Mouse (Mus musculus): ENCODE results near the gene Ercc6l2. TPM values are rescaled to one million over a fixed set of nuclear protein-coding genes. Genes with fewer than 3 reads are reported as not detected.
A peak's percentile ranks its signal among the peaks of the same experiment; 100 is the strongest.

Ercc6l2 gene
- 20.7 and 22.8 TPM in 2 replicates for total RNA-seq (2017)

GRCm38 (mm10) chr13:63814746-63815681, at the start of gene Ercc6l2:
Gene Ercc6l2 (plus strand): TSS chr13:63815240.
- ATAC-seq (ENCODE audit: extremely low read depth, insufficient number of reproducible peaks, low FRiP score, poor library complexity, severe bottlenecking), result peak; percentile 94

DNA sequence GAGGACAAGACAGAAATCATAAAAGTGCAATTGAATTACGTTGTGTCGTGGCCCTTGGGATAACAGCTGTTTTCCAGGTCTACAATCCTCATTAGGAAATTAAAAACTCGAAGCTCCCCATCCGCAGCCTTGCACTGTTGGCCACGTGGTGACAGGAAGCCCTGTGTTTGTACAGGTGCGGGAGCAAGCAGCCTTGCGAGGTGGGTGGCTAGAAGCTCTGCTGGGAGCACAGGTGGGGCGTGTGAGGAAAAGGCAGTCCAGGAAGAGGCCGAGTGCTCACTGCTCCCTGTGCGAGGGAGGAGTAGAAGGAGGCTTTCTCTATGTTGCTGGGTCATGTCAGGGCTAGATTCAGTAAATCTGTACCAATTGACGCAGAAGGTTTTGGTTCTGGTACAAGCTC, 49.0 kb upstream of the Ercc6l2 start:
- no peak for ATAC-seq (ENCODE audit: extremely low read depth, insufficient number of reproducible peaks, low FRiP score, poor library complexity, severe bottlenecking)

- ATAC-seq (ENCODE audit: extremely low read depth, insufficient number of reproducible peaks, low FRiP score, poor library complexity, severe bottlenecking), result no peak
Measured at GRCm38 (mm10) chr13:63771009-63771408, 44.0 kb upstream of the Ercc6l2 start.

DNA sequence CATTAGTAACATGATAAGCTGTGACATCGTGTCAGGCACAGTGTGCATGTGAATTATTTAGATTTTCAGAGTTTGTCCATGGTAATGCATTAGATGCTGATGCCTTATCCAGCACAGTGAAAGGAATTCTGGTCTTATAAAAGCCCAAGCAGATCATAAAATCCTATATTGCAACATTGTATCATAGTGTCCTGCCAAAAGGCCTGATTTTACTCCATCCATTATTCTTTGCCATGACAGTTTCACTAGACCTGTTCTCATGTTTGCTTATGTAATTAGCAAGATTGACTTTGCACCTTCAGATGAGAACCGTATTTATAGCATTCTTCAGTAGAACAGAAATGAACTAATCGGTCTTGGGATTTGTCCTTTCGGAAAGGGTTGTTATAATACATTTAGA, 36.1 kb upstream of the Ercc6l2 start:
- ATAC-seq (ENCODE audit: extremely low read depth, insufficient number of reproducible peaks, low FRiP score, poor library complexity, severe bottlenecking), result no peak

DNA sequence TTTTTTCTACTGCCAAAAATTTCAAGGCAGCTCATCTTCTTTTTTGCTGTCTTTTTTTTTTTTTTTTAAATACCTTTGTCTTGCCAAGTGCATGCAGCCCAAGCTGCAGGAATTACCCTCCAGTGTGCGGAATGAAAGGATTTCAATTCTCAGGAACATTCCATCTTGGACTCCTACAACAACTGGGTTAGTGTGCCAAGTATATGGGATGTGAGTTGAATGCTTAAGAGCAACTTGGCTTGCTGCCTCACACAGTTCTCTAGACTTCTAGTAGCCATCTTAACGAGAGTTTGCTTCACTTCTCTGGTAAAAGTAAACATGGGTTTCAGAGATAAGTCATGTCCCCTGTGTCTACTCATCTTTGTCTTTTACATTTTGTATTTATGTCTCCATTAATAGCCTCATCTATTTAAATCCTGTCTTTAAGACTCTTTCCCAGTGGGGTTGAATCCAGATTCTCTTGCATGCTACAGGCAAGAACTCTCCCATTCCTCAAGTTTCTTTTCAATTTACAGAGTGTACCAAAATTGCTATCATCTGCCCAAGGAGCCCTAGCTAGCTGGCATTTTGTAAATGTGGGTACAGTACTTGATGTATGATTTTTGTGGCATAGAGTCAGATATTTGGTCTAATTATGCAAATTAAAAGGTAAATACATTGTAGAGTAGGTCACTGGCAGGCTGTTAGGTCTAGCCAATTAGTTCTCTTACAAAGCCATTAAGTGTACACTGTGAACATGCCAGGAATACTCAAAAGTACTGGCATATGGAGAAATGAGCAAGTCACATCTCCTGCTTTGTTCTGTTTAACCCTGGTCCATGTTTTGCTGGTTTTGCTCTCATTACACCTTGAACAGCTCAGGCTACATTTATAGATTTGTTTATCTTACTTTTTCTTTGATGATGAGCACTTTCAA, 35.4 kb upstream of the Ercc6l2 start:
- ATAC-seq (ENCODE audit: extremely low read depth, insufficient number of reproducible peaks, low FRiP score, poor library complexity, severe bottlenecking), result no peak

DNA sequence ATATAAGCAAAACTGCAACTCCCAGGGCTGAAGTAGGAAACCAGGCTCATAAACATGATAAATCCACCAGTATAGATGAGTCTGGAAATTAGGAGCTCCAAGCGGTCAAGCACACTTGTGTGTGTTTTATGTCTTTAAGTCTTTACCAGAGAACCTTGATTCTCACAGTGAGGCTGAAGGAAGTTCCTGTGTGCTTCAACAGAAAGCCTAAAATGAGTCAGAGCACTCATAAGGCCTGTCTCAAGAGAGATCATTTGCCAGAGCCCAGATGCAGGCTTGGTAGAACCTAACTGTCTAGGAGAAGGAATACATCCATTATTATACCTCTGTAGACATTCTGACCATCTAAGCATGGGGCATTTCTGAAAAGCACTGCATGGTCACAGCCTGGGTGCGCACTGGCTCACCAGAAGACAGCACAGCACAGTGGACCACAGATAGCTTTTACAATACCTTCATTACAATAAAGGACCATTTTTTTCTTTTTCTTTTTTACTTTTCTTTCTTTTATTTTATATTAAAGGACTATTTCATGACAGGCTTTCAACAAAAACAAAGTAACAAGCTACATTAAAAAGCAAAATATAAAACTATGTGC, 22.7 kb upstream of the Ercc6l2 start:
- no peak for ATAC-seq (ENCODE audit: extremely low read depth, insufficient number of reproducible peaks, low FRiP score, poor library complexity, severe bottlenecking)

- no peak for ATAC-seq (ENCODE audit: extremely low read depth, insufficient number of reproducible peaks, low FRiP score, poor library complexity, severe bottlenecking)
Measured at GRCm38 (mm10) chr13:63793345-63794308, 21.4 kb upstream of the Ercc6l2 start.

GRCm38 (mm10) chr13:63798677-63799076, 16.4 kb upstream of the Ercc6l2 start:
- ATAC-seq (ENCODE audit: extremely low read depth, insufficient number of reproducible peaks, low FRiP score, poor library complexity, severe bottlenecking), result no peak

DNA sequence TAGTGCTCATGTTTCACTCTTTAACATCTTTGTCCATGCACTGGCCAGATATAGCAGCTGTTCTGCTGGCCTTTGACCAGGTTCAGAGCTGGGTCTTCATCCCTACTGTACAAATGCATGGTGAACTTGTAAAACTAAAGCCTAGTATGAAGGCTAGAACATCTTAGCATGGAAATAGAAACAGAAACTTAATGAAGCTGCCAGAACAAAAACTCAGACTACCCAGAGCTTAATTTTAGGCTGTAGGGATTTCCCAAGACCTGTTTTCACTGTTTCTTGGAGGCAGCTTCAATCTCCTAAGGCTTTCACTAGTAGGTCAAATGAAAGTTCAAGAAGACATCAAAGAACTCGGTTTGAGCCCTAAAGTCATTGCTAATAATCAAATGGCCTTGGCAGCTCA, 15.1 kb upstream of the Ercc6l2 start:
- no peak for ATAC-seq (ENCODE audit: extremely low read depth, insufficient number of reproducible peaks, low FRiP score, poor library complexity, severe bottlenecking)

DNA sequence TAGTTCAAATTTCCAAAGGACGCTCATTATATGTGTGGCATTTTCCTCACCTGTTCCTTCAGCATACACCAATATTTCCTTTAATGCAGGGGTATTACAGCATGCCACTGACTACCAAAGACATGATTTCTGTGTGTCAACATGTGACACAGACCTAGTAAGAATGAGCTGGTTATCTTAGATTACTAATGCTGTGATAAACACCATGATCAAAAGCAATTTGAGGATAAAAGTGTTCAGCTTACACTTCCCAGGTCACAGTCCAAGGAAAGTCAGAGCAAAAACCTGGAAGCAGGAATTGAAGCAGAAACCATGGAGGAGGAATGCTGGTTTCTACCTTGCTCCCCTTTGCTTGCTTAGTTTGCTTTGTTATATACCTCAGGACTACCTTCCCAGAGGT, 13.8 kb upstream of the Ercc6l2 start:
- ATAC-seq (ENCODE audit: extremely low read depth, insufficient number of reproducible peaks, low FRiP score, poor library complexity, severe bottlenecking), result no peak

- ATAC-seq (ENCODE audit: extremely low read depth, insufficient number of reproducible peaks, low FRiP score, poor library complexity, severe bottlenecking), result no peak
Measured at GRCm38 (mm10) chr13:63807233-63807632, 7.8 kb upstream of the Ercc6l2 start.

DNA sequence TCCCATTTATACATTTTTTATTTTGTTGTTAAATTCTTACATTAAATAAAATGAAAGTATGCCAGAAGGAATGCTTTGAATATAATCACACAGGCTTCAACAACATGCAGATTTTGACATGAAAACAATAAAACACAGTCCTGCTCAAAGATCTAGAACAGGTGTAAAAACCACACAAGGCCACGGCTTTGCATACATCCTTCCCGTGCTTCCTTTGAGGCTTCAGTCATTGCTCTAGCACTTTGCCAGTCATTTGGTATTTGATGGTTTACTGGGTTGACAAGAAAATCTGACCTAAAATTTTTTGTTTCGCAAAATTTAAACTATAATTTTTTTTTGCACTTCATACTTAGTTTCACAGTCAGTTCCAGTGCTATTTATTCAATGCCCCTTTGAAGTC, 7.1 kb upstream of the Ercc6l2 start:
- no peak for ATAC-seq (ENCODE audit: extremely low read depth, insufficient number of reproducible peaks, low FRiP score, poor library complexity, severe bottlenecking)

GRCm38 (mm10) chr13:63811477-63811876, 3.6 kb upstream of the Ercc6l2 start:
- ATAC-seq (ENCODE audit: extremely low read depth, insufficient number of reproducible peaks, low FRiP score, poor library complexity, severe bottlenecking), result no peak

DNA sequence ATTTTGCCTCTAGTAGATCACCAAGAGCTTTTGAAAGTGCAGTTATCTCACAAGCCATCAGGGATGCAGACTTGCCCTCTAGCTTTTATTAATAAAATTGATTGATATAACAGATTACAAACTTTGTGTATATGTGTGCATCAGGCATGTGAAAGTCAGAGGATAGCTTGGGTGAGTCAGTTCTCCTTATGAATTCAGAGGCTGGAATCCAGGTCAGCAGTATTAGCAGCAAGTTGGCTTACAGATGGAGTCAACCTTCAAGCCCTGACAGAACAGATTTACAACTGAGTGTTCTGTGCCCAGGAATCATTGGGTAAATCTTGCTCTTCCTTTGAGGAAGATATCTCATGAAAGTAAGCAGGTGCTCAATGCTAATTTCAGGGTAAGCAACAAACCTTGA, 891 bp downstream of the Ercc6l2 start:
- ATAC-seq (ENCODE audit: extremely low read depth, insufficient number of reproducible peaks, low FRiP score, poor library complexity, severe bottlenecking), result no peak

GRCm38 (mm10) chr13:63845758-63846157, 30.7 kb downstream of the Ercc6l2 start:
- ATAC-seq (ENCODE audit: extremely low read depth, insufficient number of reproducible peaks, low FRiP score, poor library complexity, severe bottlenecking), result no peak

GRCm38 (mm10) chr13:63850308-63851011, 35.4 kb downstream of the Ercc6l2 start:
- ATAC-seq (ENCODE audit: extremely low read depth, insufficient number of reproducible peaks, low FRiP score, poor library complexity, severe bottlenecking), result no peak

GRCm38 (mm10) chr13:63872585-63873282, 57.7 kb downstream of the Ercc6l2 start:
- no peak for ATAC-seq (ENCODE audit: extremely low read depth, insufficient number of reproducible peaks, low FRiP score, poor library complexity, severe bottlenecking)

Data from neutrophil, adult 5-6 weeks (primary cell).